Mouse (Mus musculus) ES-Bruce4 (cell line): ENCODE measurements at regions not wholly inside any gene's neighbourhood (a gene's known extent, or its start where the extent isn't known, plus 50 kb on each side); places are given as distances from the start of the nearest gene placed in this dataset.

Experiments
- CTCF ChIP-seq: IDR thresholded peaks from one replicate; pipeline ENCODE4 v1.8.1; 2011; ENCODE audit warnings: low read depth, low read length
- EP300 ChIP-seq: IDR thresholded peaks from 2 replicates; pipeline ENCODE4 v1.6.1; 2011; ENCODE audit warnings: low read depth, low read length; ENCODE audit not compliant: insufficient read depth

- no peak for TF ChIP-seq EP300
- TF ChIP-seq CTCF, result no peak
These were observed 80.2 kb downstream of the 4931417E11Rik start for GRCm38 (mm10) chr6:73389301-73389700.
